Mouse (Mus musculus): ENCODE data around the gene Fem1a. TPM values are rescaled to one million over a fixed set of nuclear protein-coding genes. Genes with fewer than 3 reads are reported as not detected.

Fem1a gene
- polyA plus RNA-seq, 1 experiment from 2014 or later: 17.2 TPM

GRCm38 (mm10) chr17:56276643-56277566 lies 20.3 kb downstream of the Fem1a start, which contains the start of gene Ticam1:
Gene Ticam1 (minus strand): TSS chr17:56276786.
- peak; percentile 94 for DNase-seq (ENCODE audit: low read depth, low spot score)
- POLR2A ChIA-PET: no interaction called here
- CTCF ChIA-PET: interaction anchor here (1.1 to 1.2 kb wide), 3 partner anchors 9 to 58 kb away, joined by 3 to 5 read pairs (median 4); no protein-coding TSS in a partner anchor
- H3K27me3 ChIP-seq: no peaks in the 10 kb centered on the region
- ATAC-seq: peak; percentile 92
- in situ Hi-C loops (cut with MboI; ENCODE audit: low pct_unique_long_range_greater_than_20kb): no loop called here
- TF ChIP-seq CTCF (IDR thresholded peaks at IDR 0.05): no peak

- CTCF ChIA-PET: interaction anchor here (1.1 to 1.2 kb wide), 3 partner anchors 8 to 57 kb away, joined by 3 to 5 read pairs (median 4); no protein-coding TSS in a partner anchor
- DNase-seq (ENCODE audit: low read depth, low spot score): no peak
- in situ Hi-C loops (cut with MboI; ENCODE audit: low pct_unique_long_range_greater_than_20kb): no loop called here
- no peak for ATAC-seq
- POLR2A ChIA-PET: interaction anchor here (1.8 to 2.1 kb wide), 2 partner anchors 10 to 13 kb away, joined by 6 to 9 read pairs; no protein-coding TSS in a partner anchor
- H3K27me3 ChIP-seq: no peaks in the 10 kb centered on the region
- no peak for TF ChIP-seq CTCF (IDR thresholded peaks at IDR 0.05)
These were observed 20.9 kb downstream of the Fem1a start for GRCm38 (mm10) chr17:56277567-56277893.

GRCm38 (mm10) chr17:56278340-56278739 lies 21.7 kb downstream of the Fem1a start:
- in situ Hi-C loops (cut with MboI; ENCODE audit: low pct_unique_long_range_greater_than_20kb): no loop called here
- ATAC-seq (no peak), DNase-seq (ENCODE audit: low read depth, low spot score) (no peak)
- POLR2A ChIA-PET: interaction anchor here (1.8 to 2.1 kb wide), 2 partner anchors 9 to 12 kb away, joined by 6 to 9 read pairs; no protein-coding TSS in a partner anchor
- H3K27me3 ChIP-seq: no peaks in the 10 kb centered on the region
- TF ChIP-seq CTCF (IDR thresholded peaks at IDR 0.05): no peak
- CTCF ChIA-PET: interaction anchor here (1.2 to 1.8 kb wide), 3 partner anchors 10 to 13 kb away, joined by 4 to 6 read pairs (median 4); no protein-coding TSS in a partner anchor

GRCm38 (mm10) chr17:56279481-56280155 lies 23.0 kb downstream of the Fem1a start:
- ChIA-PET POLR2A (interaction anchor here (0.7 to 2.3 kb wide), 5 partner anchors 8 to 363 kb away, joined by 3 to 11 read pairs (median 9); no protein-coding TSS in a partner anchor), CTCF (interaction anchor here (1.2 to 1.8 kb wide), 2 partner anchors 11 to 12 kb away, joined by 4 to 6 read pairs; no protein-coding TSS in a partner anchor)
- no peak for TF ChIP-seq CTCF (IDR thresholded peaks at IDR 0.05)
- in situ Hi-C loops (cut with MboI; ENCODE audit: low pct_unique_long_range_greater_than_20kb): no loop called here
- no peak for DNase-seq (ENCODE audit: low read depth, low spot score)
- H3K27me3 ChIP-seq: no peaks in the 10 kb centered on the region
- no peak for ATAC-seq

- ChIA-PET POLR2A (interaction anchor here (2.3 kb wide), 1 partner anchor 9 kb away, joined by 11 read pairs; no protein-coding TSS in a partner anchor), CTCF (no interaction called here)
- in situ Hi-C loops (cut with MboI; ENCODE audit: low pct_unique_long_range_greater_than_20kb): no loop called here
- TF ChIP-seq CTCF (IDR thresholded peaks at IDR 0.05): no peak
- no peaks in the 10 kb centered on the region for H3K27me3 ChIP-seq
- ATAC-seq (no peak), DNase-seq (ENCODE audit: low read depth, low spot score) (no peak)
These were observed 24.6 kb downstream of the Fem1a start for GRCm38 (mm10) chr17:56281193-56281592.

GRCm38 (mm10) chr17:56282802-56283201 lies 26.2 kb downstream of the Fem1a start:
- TF ChIP-seq CTCF (IDR thresholded peaks at IDR 0.05): no peak
- DNase-seq (ENCODE audit: low read depth, low spot score): no peak
- POLR2A ChIA-PET: no interaction called here
- no peak for ATAC-seq
- no peaks in the 10 kb centered on the region for H3K27me3 ChIP-seq
- CTCF ChIA-PET: no interaction called here
- in situ Hi-C loops (cut with MboI; ENCODE audit: low pct_unique_long_range_greater_than_20kb): no loop called here

- DNase-seq (ENCODE audit: low read depth, low spot score): no peak
- no peaks in the 10 kb centered on the region for H3K27me3 ChIP-seq
- ChIA-PET POLR2A (no interaction called here), CTCF (no interaction called here)
- in situ Hi-C loops (cut with MboI; ENCODE audit: low pct_unique_long_range_greater_than_20kb): no loop called here
- ATAC-seq: no peak
- TF ChIP-seq CTCF (IDR thresholded peaks at IDR 0.05): no peak
These were observed 26.7 kb downstream of the Fem1a start for GRCm38 (mm10) chr17:56283316-56283715.

- ChIA-PET CTCF (interaction anchor here (0.8 kb wide), 1 partner anchor 9 kb away, joined by 4 read pairs; the partner anchor contains the start of gene Ticam1), POLR2A (no interaction called here)
- in situ Hi-C loops (cut with MboI; ENCODE audit: low pct_unique_long_range_greater_than_20kb): no loop called here
- DNase-seq (ENCODE audit: low read depth, low spot score): no peak
- no peak for TF ChIP-seq CTCF (IDR thresholded peaks at IDR 0.05)
- no peaks in the 10 kb centered on the region for H3K27me3 ChIP-seq
- no peak for ATAC-seq
These were observed 29.4 kb downstream of the Fem1a start for GRCm38 (mm10) chr17:56285995-56286394.

- no peak for TF ChIP-seq CTCF (IDR thresholded peaks at IDR 0.05)
- ATAC-seq: no peak
- DNase-seq (ENCODE audit: low read depth, low spot score): no peak
- no peaks in the 10 kb centered on the region for H3K27me3 ChIP-seq
- in situ Hi-C loops (cut with MboI; ENCODE audit: low pct_unique_long_range_greater_than_20kb): no loop called here
- POLR2A ChIA-PET: interaction anchor here (0.7 to 1.7 kb wide), 4 partner anchors 9 to 33 kb away, joined by 3 to 6 read pairs (median 4); no protein-coding TSS in a partner anchor
- CTCF ChIA-PET: interaction anchor here (2.1 kb wide), 1 partner anchor 9 kb away, joined by 4 read pairs; no protein-coding TSS in a partner anchor
These were observed 31.2 kb downstream of the Fem1a start for GRCm38 (mm10) chr17:56287830-56288229.

- ChIA-PET POLR2A (interaction anchor here (0.9 to 3.6 kb wide), 4 partner anchors 8 to 21 kb away, joined by 3 to 11 read pairs (median 6); no protein-coding TSS in a partner anchor), CTCF (interaction anchor here (2.1 kb wide), 1 partner anchor 10 kb away, joined by 4 read pairs; no protein-coding TSS in a partner anchor)
- in situ Hi-C loops (cut with MboI; ENCODE audit: low pct_unique_long_range_greater_than_20kb): no loop called here
- ATAC-seq (no peak), DNase-seq (ENCODE audit: low read depth, low spot score) (no peak)
- H3K27me3 ChIP-seq: no peaks in the 10 kb centered on the region
- no peak for TF ChIP-seq CTCF (IDR thresholded peaks at IDR 0.05)
These were observed 32.3 kb downstream of the Fem1a start for GRCm38 (mm10) chr17:56288866-56289265.
